Mouse (Mus musculus): ENCODE results near the gene Olfr1496.
"Not testable (repeated sequence)": the region's sequence is repeated elsewhere in the genome, so short reads cannot be mapped to it uniquely, and the experiment has no call there.

Olfr1496 gene

DNA sequence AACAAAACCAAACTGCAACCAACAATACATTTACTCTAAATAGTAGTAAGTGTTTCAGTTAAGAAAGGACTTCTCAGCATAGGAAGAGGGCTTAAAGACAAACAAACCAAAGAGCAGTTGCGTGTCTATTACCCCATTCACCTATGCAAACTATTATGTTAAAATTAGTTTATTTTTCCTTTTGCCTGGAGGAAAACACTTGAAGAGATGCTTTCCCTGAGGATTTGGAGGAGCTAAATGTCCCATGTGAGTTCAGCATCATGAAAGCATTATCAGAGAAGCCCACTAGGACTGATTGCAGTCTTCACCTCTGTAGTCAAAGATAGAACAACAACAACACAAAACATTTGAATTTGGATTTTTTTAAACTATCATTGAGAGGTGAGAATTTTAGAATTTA is at the start of gene Olfr1496:
TSS of gene Olfr1496 (plus strand) at position 301 of the 400 bp plus-strand sequence.
- DNase-seq (ENCODE audit: extremely low read depth, insufficient read length, low spot score), result no peak

DNA sequence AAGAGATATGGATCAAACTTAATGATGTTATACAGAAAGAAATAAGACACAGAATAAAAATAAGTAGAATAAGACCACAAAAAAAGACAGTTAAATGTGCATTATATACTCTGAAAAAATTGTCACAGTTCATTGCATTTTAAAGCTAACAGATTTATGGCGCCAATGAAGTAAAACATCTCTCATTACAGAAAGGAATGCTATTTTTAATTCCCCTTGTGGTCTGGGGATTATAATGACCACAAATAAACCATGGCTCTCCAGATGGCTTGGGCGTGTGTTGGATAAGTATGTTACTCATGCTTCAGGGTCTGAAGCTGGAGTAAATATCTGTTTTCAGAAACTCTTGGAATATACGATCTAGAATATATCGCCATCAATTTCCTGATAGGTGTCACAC is 38.2 kb upstream of the Olfr1496 start, which contains the start of gene Olfr1494:
TSS of gene Olfr1494 (plus strand) at position 301 of the 400 bp plus-strand sequence.
- no peak for DNase-seq (ENCODE audit: extremely low read depth, insufficient read length, low spot score)

DNA sequence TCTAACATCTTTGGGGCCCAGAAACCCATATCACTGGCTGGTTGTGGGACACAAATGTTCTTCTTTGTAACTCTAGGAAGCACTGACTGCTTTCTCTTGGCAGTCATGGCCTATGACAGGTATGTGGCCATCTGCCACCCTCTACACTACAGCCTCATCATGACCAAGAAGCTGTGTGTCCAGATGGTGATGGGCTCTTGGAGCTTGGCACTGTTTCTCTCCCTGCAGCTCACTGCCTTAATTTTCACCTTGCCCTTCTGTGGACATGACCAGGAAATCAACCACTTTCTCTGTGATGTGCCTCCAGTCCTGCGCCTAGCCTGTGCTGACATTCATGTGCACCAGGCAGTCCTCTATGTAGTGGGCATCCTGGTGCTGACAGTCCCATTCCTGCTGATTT is 28.3 kb upstream of the Olfr1496 start:
- DNase-seq (ENCODE audit: extremely low read depth, insufficient read length, low spot score), result no peak

- no peak for DNase-seq (ENCODE audit: extremely low read depth, insufficient read length, low spot score)
Observed at GRCm38 (mm10) chr19:13764306-13764705, 13.4 kb upstream of the Olfr1496 start, which contains the start of gene Olfr1495. Olfr1495 (plus strand) TSS chr19:13764606.

- DNase-seq (ENCODE audit: extremely low read depth, insufficient read length, low spot score), result no peak
Observed at GRCm38 (mm10) chr19:13768565-13769276, 9.0 kb upstream of the Olfr1496 start.

- no peak for DNase-seq (ENCODE audit: extremely low read depth, insufficient read length, low spot score)
Observed at GRCm38 (mm10) chr19:13798102-13798501, 20.4 kb downstream of the Olfr1496 start, which contains the start of gene Olfr1497. Olfr1497 (minus strand) TSS chr19:13798202.

DNA sequence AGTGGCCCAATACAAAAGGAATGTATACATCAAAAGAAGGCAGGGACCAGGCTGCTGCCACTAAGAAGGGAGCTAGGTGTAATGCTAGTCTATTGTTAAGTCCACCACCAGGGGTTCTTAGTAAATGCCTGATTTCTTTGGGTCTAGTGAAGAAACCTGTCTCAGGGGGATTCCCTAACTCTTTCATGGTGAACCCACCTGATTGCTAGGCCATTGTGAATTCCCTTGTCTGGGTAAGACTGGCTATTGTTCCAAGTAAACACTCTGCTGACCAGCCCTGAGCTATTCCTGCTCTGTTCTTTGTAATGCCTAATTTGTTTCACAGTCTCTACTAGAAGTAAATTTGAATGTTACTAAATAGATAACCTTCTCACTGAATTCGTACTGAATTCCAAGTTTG is 27.8 kb downstream of the Olfr1496 start:
- not testable (repeated sequence) for DNase-seq (ENCODE audit: extremely low read depth, insufficient read length, low spot score)

- no peak for DNase-seq (ENCODE audit: extremely low read depth, insufficient read length, low spot score)
Observed at GRCm38 (mm10) chr19:13812823-13813222, 35.1 kb downstream of the Olfr1496 start.

DNA sequence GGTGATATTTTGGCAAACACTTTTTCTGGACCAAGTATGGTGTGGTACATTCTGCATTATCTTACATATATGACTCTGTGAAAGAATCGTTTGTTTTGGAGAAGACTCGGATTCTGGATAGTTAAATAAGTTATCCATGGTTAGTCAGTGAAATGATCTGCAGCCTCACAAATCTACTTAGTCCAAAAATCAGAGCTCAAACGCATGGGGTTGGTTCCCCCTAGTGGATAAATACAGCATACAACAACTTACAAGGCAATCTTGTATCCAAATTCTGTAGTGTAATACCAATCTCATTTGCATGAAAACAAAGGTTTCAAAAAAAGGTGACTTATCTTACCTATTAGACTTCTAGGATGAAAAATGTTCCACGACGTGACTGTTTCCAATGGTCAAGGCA is 41.1 kb downstream of the Olfr1496 start:
- DNase-seq (ENCODE audit: extremely low read depth, insufficient read length, low spot score), result no peak

DNA sequence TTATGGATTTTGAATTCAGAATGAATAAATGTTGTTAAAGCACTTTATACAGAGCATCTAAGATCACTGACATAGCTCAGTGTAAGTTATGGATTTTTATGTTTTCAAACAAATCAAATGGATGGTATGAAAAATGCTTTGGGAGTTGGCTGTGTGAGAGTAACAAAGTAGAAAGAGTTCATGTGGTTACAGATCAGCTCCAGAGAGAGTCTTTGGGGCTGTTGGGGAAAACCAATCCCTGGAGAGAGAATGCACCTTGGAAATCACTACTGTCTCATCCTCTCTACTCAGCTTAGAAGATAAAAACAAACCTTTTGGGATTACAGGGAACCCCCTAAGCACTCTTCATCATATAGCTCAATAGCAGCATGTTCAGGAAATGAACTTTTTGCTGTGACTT is 41.7 kb downstream of the Olfr1496 start, which contains the start of gene Olfr1499:
TSS of gene Olfr1499 (minus strand) at position 101 of the 400 bp plus-strand sequence.
- no peak for DNase-seq (ENCODE audit: extremely low read depth, insufficient read length, low spot score)

DNA sequence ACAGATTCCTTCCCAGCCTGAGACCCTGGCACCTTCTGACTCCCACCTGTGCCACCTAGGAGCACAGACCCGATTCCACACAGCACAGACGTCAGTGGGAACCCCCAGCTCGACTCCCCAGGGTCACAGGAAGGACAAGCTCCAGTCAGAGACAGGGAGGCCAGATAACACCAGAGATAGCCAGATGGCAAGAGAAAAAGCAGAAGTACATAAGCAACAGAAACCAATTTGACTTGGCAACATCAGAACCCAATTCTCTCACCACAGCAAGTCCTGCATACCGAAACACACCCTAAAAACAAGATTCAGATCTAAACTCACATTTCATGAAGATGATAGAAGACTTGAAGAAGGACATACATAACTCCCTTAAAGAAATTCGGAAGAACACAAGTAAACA is 43.2 kb downstream of the Olfr1496 start:
- no peak for DNase-seq (ENCODE audit: extremely low read depth, insufficient read length, low spot score)

GRCm38 (mm10) chr19:13828447-13828846 is 50.8 kb downstream of the Olfr1496 start:
- DNase-seq (ENCODE audit: extremely low read depth, insufficient read length, low spot score), result no peak

GRCm38 (mm10) chr19:13830388-13830787 is 52.7 kb downstream of the Olfr1496 start, which contains the start of gene Olfr1500:
Olfr1500 (minus strand) TSS chr19:13830488.
- DNase-seq (ENCODE audit: extremely low read depth, insufficient read length, low spot score), result no peak

Measured in 3134 (cell line).